Mouse (Mus musculus): ENCODE data around the gene Sgo1.
"Not testable (repeated sequence)": the region's sequence is repeated elsewhere in the genome, so short reads cannot be mapped to it uniquely, and the experiment has no call there.

The Sgo1 gene

GRCm38 (mm10) chr17:53688877-53689802, at the start of gene Sgo1:
Sgo1 (minus strand) TSS chr17:53689333.
- peak; percentile 95 for DNase-seq (ENCODE audit: low read depth)

- DNase-seq (ENCODE audit: low read depth) = not testable (repeated sequence)
These were observed 29.8 kb upstream of the Sgo1 start for GRCm38 (mm10) chr17:53718916-53719315.

- no peak for DNase-seq (ENCODE audit: low read depth)
These were observed 29.3 kb upstream of the Sgo1 start for GRCm38 (mm10) chr17:53718474-53718873.

GRCm38 (mm10) chr17:53715161-53715560, 26.0 kb upstream of the Sgo1 start:
- DNase-seq (ENCODE audit: low read depth) = not testable (repeated sequence)

- no peak for DNase-seq (ENCODE audit: low read depth)
These were observed 25.3 kb upstream of the Sgo1 start for GRCm38 (mm10) chr17:53714453-53714852.

GRCm38 (mm10) chr17:53697521-53697920, 8.4 kb upstream of the Sgo1 start:
- DNase-seq (ENCODE audit: low read depth) = not testable (repeated sequence)

- DNase-seq (ENCODE audit: low read depth) = peak; percentile 50
These were observed 4.9 kb upstream of the Sgo1 start for GRCm38 (mm10) chr17:53694039-53694438.

GRCm38 (mm10) chr17:53689946-53690345, 813 bp upstream of the Sgo1 start:
- DNase-seq (ENCODE audit: low read depth) = peak; percentile 3

GRCm38 (mm10) chr17:53688321-53688720, 812 bp downstream of the Sgo1 start:
- DNase-seq (ENCODE audit: low read depth) = no peak

GRCm38 (mm10) chr17:53678716-53679115, 10.4 kb downstream of the Sgo1 start:
- DNase-seq (ENCODE audit: low read depth) = no peak

- DNase-seq (ENCODE audit: low read depth) = no peak
These were observed 18.7 kb downstream of the Sgo1 start for GRCm38 (mm10) chr17:53670453-53670852.

- no peak for DNase-seq (ENCODE audit: low read depth)
These were observed 24.3 kb downstream of the Sgo1 start for GRCm38 (mm10) chr17:53664703-53665382.

GRCm38 (mm10) chr17:53664267-53664666, 24.9 kb downstream of the Sgo1 start:
- no peak for DNase-seq (ENCODE audit: low read depth)

GRCm38 (mm10) chr17:53661056-53661840, 27.9 kb downstream of the Sgo1 start:
- no peak for DNase-seq (ENCODE audit: low read depth)

GRCm38 (mm10) chr17:53659738-53660137, 29.4 kb downstream of the Sgo1 start:
- DNase-seq (ENCODE audit: low read depth) = no peak

GRCm38 (mm10) chr17:53659230-53659629, 29.9 kb downstream of the Sgo1 start:
- no peak for DNase-seq (ENCODE audit: low read depth)

GRCm38 (mm10) chr17:53658668-53659067, 30.5 kb downstream of the Sgo1 start:
- DNase-seq (ENCODE audit: low read depth) = no peak

GRCm38 (mm10) chr17:53657391-53657790, 31.7 kb downstream of the Sgo1 start:
- DNase-seq (ENCODE audit: low read depth) = not testable (repeated sequence)

GRCm38 (mm10) chr17:53656369-53656860, 32.7 kb downstream of the Sgo1 start:
- no peak for DNase-seq (ENCODE audit: low read depth)

- no peak for DNase-seq (ENCODE audit: low read depth)
These were observed 33.2 kb downstream of the Sgo1 start for GRCm38 (mm10) chr17:53655959-53656358.

GRCm38 (mm10) chr17:53655081-53655480, 34.1 kb downstream of the Sgo1 start:
- no peak for DNase-seq (ENCODE audit: low read depth)

- DNase-seq (ENCODE audit: low read depth) = no peak
These were observed 34.5 kb downstream of the Sgo1 start for GRCm38 (mm10) chr17:53654596-53654995.
